Mouse (Mus musculus): ENCODE results near the gene Cdh3.
"Not testable (repeated sequence)": the region's sequence is repeated elsewhere in the genome, so short reads cannot be mapped to it uniquely, and the experiment has no call there.

Gene Cdh3

GRCm38 (mm10) chr8:106571551-106572172 is 61.0 kb downstream of the Cdh3 start:
- no peak for DNase-seq (ENCODE audit: low spot score in 2 of 2)

GRCm38 (mm10) chr8:106572175-106572574 is 61.5 kb downstream of the Cdh3 start:
- not testable (repeated sequence) for DNase-seq (ENCODE audit: low spot score in 2 of 2)

GRCm38 (mm10) chr8:106573168-106573567 is 62.5 kb downstream of the Cdh3 start, which contains the start of gene Gm10073:
Gene Gm10073, minus strand, starts transcription at chr8:106573461.
- not testable (repeated sequence) for DNase-seq (ENCODE audit: low spot score in 2 of 2)

DNA sequence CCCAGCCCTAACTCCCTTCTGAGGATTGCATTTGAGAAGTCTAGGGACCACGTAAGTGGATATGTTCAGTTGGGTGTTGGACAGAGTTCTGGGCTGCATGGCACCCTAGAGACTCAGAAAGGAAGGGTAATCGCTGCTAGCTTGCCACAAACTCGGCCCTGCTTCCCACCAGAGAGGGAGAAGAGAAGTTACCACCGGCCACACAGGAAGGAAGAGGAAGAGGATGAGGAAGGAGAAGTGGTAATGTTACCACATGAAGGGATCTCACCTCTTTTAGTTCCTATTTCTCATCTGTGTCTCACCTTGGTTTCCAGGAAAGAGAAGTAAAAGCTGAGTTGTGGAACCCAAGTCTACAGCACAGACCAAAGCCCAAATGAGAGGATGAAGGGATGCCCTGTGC is 63.6 kb downstream of the Cdh3 start:
- DNase-seq (ENCODE audit: low spot score in 2 of 2) = no peak

GRCm38 (mm10) chr8:106576849-106577555 is 66.3 kb downstream of the Cdh3 start:
- DNase-seq (ENCODE audit: low spot score in 2 of 2) = no peak

- no peak for DNase-seq (ENCODE audit: low spot score in 2 of 2)
Observed at GRCm38 (mm10) chr8:106579510-106579909, 68.8 kb downstream of the Cdh3 start.

DNA sequence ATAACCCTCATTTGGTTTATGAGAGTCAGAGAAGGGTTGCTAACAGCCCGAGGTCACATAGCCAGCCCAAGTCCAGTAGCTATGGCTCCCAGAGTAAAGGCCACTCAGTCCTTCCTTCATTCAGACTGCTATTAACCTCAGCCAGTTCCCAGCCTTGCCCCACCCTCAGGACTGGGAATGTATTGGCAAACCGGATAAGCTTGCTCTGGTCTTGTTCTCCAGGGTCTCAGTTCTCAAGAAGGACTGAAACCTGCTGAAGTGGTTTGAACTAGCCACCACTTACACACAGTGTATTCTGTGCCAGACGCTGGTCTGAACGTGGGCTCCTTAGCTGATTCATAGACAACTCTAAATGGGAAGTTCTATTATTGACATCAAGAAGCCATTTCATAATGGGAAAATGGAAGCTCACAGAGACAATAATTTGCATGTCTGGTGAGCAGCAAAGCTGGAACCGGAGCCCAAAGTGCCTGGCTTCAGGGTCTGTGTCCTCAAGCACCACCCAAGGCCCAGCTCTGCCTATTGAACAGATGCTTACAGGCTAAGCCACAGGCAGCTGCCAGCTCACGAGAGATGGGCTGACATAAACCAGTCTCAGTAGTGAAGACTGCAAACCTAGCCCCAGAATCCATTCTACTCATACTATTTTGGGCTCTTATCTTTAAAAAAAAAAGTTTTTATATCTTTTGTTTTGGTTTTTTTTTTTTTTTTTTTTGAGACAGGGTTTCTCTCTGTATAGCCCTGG is 70.8 kb downstream of the Cdh3 start:
- no peak for DNase-seq (ENCODE audit: low spot score in 2 of 2)

DNA sequence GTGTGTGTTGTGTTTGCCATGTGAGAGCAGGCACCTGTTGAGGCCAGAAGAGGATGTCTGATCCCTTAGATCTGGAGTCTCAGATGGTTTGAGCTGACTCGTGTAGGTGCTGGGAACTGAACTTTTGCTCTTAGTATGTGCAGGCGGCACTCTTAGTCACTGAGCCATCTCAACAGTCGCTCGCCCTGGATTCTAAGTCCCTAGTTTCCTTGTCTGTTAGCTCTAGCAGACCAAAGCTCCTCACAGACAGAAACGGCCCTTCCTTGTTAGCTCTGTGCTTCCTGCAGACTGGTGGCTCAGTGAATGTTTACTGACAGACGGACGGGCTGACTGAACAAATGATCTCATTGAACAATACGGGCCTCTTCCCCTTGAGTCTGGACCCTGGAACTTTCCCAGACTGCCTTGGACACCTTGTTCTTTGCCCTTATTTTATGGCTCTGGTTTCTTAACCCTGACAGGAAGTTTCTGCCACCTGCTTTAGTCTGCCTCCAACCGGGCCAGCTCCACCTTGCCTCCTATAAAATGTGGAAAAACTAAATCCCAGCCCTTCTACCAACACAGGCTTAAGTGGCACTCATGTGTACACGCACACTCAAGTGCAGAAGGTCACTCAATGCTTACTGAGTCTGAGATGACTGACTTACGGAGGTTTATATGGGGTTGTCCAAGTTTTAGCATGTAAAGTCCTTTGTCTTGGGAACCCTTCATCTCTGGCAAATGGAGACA is 74.4 kb downstream of the Cdh3 start:
- DNase-seq (ENCODE audit: low spot score in 2 of 2) = no peak

GRCm38 (mm10) chr8:106585671-106586037 is 75.0 kb downstream of the Cdh3 start:
- no peak for DNase-seq (ENCODE audit: low spot score in 2 of 2)

DNA sequence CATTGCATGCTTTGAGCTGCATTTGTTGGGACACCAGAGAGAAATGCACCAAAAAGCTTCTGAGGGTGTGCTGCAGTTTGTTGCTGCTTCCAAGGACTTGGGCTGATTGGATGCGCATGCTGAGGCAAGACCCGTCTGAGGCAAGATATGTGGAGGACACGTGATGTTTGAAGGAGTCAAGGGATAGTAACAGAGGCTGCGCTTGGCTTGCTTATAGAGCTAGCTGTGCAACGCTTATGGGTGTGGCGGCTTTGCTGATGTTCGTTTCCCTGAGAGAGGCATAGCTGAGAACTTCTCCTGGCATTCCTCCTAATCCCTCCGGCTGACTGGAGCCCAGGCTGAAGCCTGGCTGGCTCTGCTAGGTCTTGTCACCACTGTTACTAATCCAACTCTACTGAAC is 76.2 kb downstream of the Cdh3 start:
- DNase-seq (ENCODE audit: low spot score in 2 of 2) = no peak

DNA sequence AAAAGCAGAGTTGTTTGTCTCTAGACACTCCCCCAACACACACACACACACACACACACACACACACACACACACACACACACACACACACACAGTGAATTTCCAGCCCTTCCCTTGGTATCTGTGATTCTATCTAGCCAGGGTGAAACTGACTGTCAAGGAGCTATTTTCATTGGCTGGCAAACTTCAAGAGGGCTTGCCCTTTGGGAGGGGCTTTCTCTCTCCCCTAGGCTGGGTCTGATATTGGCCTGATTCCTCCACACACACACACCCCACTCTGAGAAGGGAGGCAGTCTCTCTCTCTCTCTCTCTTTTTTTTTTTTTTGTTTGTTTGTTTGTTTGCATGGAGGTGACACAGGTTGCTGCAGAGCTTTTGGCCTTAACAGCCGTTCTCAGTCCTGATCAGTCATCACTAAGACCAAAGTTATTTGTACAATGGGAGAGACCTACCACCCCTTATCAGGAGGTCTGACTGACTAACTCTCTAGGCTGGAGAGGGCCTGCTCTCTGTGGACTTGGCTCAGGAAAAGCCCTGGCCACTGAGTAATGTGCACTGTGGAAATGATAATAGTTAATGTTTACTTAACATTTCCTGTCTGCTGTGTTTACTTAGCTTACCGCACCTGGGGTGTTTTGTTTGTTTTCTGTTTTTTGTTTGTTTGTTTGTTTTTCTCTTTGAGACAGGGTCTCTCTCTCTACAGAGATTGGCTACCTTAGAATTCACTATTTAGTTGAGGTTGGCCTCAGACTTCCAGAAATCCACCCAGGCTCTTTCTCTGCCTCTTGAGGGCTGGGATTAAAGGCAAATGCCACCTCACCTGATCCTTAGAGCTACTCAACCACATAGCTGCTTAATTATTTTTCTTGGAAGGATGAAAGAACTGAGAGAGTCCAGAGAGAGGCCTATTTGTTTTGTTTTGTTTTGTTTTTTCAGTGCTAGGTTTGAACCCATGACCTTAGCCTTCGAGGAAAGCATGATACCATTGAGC is 78.0 kb downstream of the Cdh3 start:
- DNase-seq (ENCODE audit: low spot score in 2 of 2) = no peak

DNA sequence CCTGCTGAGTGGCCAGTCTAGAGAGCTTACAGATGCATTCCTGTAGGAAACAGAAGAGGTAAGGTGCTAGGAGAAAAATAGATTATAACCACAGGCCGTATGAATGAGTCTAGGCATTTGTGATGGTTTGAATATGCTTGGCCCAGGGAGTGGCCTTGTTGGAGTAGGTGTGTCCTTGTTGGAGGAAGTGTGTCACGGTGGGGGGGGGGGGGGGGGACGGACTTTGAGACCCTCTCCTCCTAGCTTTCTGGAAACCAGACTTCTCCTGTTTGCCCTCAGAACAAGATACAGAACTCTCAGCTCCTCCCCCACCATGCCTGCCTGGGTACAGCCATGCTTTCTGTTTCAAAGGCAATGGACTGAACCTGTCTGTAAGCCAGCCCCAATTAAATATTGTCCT is 81.8 kb downstream of the Cdh3 start:
- DNase-seq (ENCODE audit: low spot score in 2 of 2) = no peak

GRCm38 (mm10) chr8:106595623-106596022 is 84.9 kb downstream of the Cdh3 start:
- not testable (repeated sequence) for DNase-seq (ENCODE audit: low spot score in 2 of 2)

GRCm38 (mm10) chr8:106597067-106597466 is 86.4 kb downstream of the Cdh3 start:
- DNase-seq (ENCODE audit: low spot score in 2 of 2) = no peak

DNA sequence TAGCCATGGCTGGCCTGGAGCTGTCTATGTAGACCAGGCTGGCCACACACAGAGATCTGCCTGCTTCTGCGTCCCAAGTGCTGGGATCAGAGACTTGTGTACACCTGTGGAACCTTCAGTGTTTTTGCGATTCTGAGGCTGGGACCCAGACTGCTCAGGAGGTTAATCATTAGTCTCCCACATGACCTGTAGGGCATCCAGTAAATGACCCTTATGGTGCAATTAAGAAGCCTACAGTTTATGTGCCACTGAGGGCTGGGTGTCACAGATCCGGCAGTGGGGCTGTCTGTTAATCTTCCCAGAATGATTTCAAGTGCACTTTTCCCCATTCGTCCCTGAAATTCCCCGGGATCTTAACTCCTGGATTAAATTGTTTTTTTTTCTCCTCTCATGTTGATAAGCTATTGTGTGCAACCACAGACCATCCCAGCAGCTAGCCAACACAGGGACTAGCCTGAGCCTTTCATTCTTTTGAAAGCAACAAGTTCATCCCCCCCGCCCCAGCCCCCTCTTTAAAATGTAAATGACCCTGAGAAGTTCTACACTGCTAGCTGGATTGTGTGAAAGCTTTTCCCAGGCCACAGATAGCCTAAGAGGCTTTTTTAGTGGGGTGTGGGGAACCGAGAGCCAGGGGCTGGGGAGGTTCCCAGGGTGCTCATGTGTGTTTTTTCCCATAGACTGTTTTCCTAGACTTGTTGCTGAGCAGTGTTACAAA is 88.7 kb downstream of the Cdh3 start:
- DNase-seq (ENCODE audit: low spot score in 2 of 2) = no peak

GRCm38 (mm10) chr8:106603131-106603819 is 92.6 kb downstream of the Cdh3 start, which contains the start of gene Cdh1:
Gene Cdh1, plus strand, starts transcription at chr8:106603351.
- DNase-seq (ENCODE audit: low spot score in 2 of 2) = no peak

- no peak for DNase-seq (ENCODE audit: low spot score in 2 of 2)
Observed at GRCm38 (mm10) chr8:106603933-106604332, 93.2 kb downstream of the Cdh3 start.

DNA sequence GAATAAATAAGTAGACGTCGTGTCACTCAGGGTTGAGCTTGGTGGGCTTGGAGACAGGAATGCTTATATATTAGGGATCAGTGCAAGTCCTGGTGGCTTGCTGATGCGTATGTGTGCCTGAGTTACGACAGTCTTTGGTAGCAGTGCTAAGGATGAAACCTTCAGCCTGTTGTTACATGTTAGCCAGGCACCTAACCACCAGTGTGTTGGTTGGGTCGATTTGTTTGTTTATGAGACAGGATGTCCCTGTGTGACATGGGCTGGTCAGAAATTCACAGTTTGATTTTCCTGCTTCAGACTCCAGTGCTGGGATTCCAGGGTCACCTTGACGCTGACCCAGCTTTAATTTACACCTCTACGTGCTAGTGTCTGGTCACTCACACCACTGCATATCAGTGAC is 95.0 kb downstream of the Cdh3 start:
- DNase-seq (ENCODE audit: low spot score in 2 of 2) = no peak

- DNase-seq (ENCODE audit: low spot score in 2 of 2) = no peak
Observed at GRCm38 (mm10) chr8:106606121-106606520, 95.4 kb downstream of the Cdh3 start.

All from frontal cortex, postnatal 10 days (tissue).